Mouse (Mus musculus): ENCODE measurements around the gene Fam118a. TPM values are rescaled to one million over a fixed set of nuclear protein-coding genes. Genes with fewer than 3 reads are reported as not detected.

Gene Fam118a
- total and polyA plus RNA-seq, 3 experiments, result 11.7 to 12.9 TPM; not detected in 1

DNA sequence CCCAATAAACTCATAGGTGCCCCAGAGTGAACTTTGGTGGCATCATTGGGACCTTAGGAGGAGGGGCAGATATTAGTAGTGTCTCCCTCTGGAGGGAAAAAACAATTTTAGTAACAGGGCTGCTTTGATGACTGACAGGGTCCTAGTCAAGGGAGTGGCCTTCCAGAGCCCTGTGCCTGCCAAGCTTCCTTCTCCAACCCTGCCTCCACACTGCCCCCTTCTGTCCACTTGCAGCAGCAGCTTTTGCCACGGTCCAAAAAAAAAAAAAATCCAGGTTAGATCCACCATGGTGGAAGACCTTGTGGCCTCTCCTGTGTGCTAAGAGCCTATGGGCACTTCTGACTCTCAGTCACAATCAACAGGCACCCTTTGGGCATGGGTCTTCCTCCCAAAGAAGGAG is 32.8 kb upstream of the Fam118a start:
- Histone ChIP-seq H3K27ac (ENCODE audit: control insufficient read depth, low read depth, low read length) (no peak overlapping the region), H3K9ac (ENCODE audit: control insufficient read depth, low read depth, low read length, poor library complexity, severe bottlenecking) (no peak overlapping the region), H3K9me3 (replicated peaks; ENCODE audit: insufficient read depth, low read length) (no peaks in the 10 kb centered on the region), H3K27me3 (ENCODE audit: control insufficient read depth in 1 of 2, insufficient read depth in 2 of 2, low read length in 2 of 2) (no peaks in the 10 kb centered on the region), H3K36me3 (ENCODE audit: control insufficient read depth in 1 of 2, insufficient read depth in 2 of 2, low read length in 2 of 2) (peaks cover 0 to 2% of the 10 kb centered on the region in 2 experiments; a peak in 1 of 4 replicates), H3K4me3 (ENCODE audit: control insufficient read depth in 1 of 2, insufficient read depth in 1 of 2, low read depth in 2 of 2, low read length in 2 of 2) (no peak overlapping the region), H3K4me1 (ENCODE audit: control insufficient read depth in 1 of 2, insufficient read depth in 2 of 2, low read length in 2 of 2) (peaks cover 0 to 8% of the 10 kb centered on the region in 2 experiments; a peak in 3 of 4 replicates), H3K79me2 (ENCODE audit: control insufficient read depth, insufficient read depth, low read length, poor library complexity) (no peaks in the 10 kb centered on the region)
- peak; percentile 81 for DNase-seq (ENCODE audit: low read depth, low spot score)
- peak; percentile 52 for TF ChIP-seq RAD21 (IDR thresholded peaks at IDR 0.05; ENCODE audit: low read depth, low read length)
- no peak for TF ChIP-seq USF1 (IDR thresholded peaks at IDR 0.05; ENCODE audit: low read depth, low read length)
- TF ChIP-seq SMC3 (IDR thresholded peaks at IDR 0.05; ENCODE audit: low read depth, low read length), result peak; percentile 68
- TF ChIP-seq MEF2A (IDR thresholded peaks at IDR 0.05; ENCODE audit: extremely low read depth, insufficient replicate concordance, low read depth, low read length, poor library complexity, severe bottlenecking), result no peak
- peak; percentile 98 for TF ChIP-seq ZNF384 (IDR thresholded peaks at IDR 0.05; ENCODE audit: low read depth, low read length)
- peak; percentile 63 to 72 (median 70) for TF ChIP-seq CTCF (IDR thresholded peaks at IDR 0.05 in 2 of 3, conservative IDR thresholded peaks at IDR 0.05 in 1 of 3; ENCODE audit: control insufficient read depth in 1 of 3, insufficient read depth in 1 of 3, low read depth in 2 of 3, low read length in 3 of 3, poor library complexity in 1 of 3, severe bottlenecking in 1 of 3)
- peak; percentile 35 for TF ChIP-seq ZC3H11A (IDR thresholded peaks at IDR 0.05; ENCODE audit: low read depth, low read length)
- TF ChIP-seq BHLHE40 (IDR thresholded peaks at IDR 0.05; ENCODE audit: borderline replicate concordance, low read depth, low read length), result no peak

DNA sequence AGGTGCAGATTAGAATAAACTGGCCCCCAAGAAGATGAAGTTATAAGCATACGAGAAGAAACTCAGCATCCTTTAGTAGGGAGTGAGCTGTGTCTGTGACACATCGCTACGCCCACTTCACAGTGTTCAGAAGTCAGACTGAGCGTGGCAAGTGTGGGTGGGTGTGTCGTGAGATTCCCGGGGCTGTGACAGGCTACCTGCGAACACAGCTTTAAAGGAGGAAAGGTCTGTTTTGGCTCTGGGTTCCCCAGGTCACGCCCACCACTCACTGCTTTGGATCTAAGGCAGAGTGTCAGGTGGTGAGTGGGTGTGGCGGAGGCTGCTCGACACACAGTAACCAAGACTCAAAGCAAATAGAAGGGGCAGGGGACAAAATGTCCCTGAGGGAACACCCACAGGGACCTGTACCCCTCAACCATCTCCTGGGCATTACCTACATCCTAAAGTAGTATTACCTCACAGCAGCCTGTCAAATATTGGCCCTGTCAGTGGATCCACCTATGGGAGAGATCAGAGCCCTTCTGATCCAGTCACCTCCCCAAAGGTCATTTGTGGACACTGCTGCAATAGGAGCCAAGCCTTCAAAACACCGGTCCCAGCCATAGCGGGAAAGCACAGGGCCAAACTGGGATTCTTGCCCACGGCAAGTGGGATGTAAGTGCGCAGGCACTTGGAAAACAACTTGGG is 30.8 kb upstream of the Fam118a start:
- Histone ChIP-seq H3K27me3 (ENCODE audit: control insufficient read depth in 1 of 2, insufficient read depth in 2 of 2, low read length in 2 of 2) (no peaks in the 10 kb centered on the region), H3K9ac (ENCODE audit: control insufficient read depth, low read depth, low read length, poor library complexity, severe bottlenecking) (no peak overlapping the region), H3K36me3 (ENCODE audit: control insufficient read depth in 1 of 2, insufficient read depth in 2 of 2, low read length in 2 of 2) (peaks cover 0 to 2% of the 10 kb centered on the region in 2 experiments; a peak in 1 of 4 replicates), H3K4me1 (ENCODE audit: control insufficient read depth in 1 of 2, insufficient read depth in 2 of 2, low read length in 2 of 2) (peaks cover 0 to 8% of the 10 kb centered on the region in 2 experiments; a peak in 3 of 4 replicates), H3K79me2 (ENCODE audit: control insufficient read depth, insufficient read depth, low read length, poor library complexity) (no peaks in the 10 kb centered on the region), H3K9me3 (replicated peaks; ENCODE audit: insufficient read depth, low read length) (no peaks in the 10 kb centered on the region), H3K27ac (ENCODE audit: control insufficient read depth, low read depth, low read length) (no peak overlapping the region), H3K4me3 (ENCODE audit: control insufficient read depth in 1 of 2, insufficient read depth in 1 of 2, low read depth in 2 of 2, low read length in 2 of 2) (no peak overlapping the region)
- DNase-seq (ENCODE audit: low read depth, low spot score), result no peak
- TF ChIP-seq CTCF (IDR thresholded peaks at IDR 0.05 in 2 of 3, conservative IDR thresholded peaks at IDR 0.05 in 1 of 3; ENCODE audit: control insufficient read depth in 1 of 3, insufficient read depth in 1 of 3, low read depth in 2 of 3, low read length in 3 of 3, poor library complexity in 1 of 3, severe bottlenecking in 1 of 3) (no peak), MXI1 (IDR thresholded peaks at IDR 0.05; ENCODE audit: low read depth, low read length) (no peak), KAT2A (conservative IDR thresholded peaks at IDR 0.05; ENCODE audit: low read depth, low read length) (no peak), CHD1 (IDR thresholded peaks at IDR 0.05; ENCODE audit: low read depth, low read length) (no peak), ETS1 (IDR thresholded peaks at IDR 0.05; ENCODE audit: low read depth, low read length) (no peak), HCFC1 (IDR thresholded peaks at IDR 0.05; ENCODE audit: low read depth, low read length) (no peak), NRF1 (IDR thresholded peaks at IDR 0.05; ENCODE audit: insufficient read depth, low read depth, low read length, poor library complexity, severe bottlenecking) (no peak), MYC (IDR thresholded peaks at IDR 0.05; ENCODE audit: low read depth, low read length) (no peak), JUND (IDR thresholded peaks at IDR 0.05; ENCODE audit: low read depth, low read length) (no peak), UBTF (IDR thresholded peaks at IDR 0.05; ENCODE audit: borderline replicate concordance, insufficient read depth, low read depth, low read length) (no peak), MEF2A (IDR thresholded peaks at IDR 0.05; ENCODE audit: extremely low read depth, insufficient replicate concordance, low read depth, low read length, poor library complexity, severe bottlenecking) (no peak), SIN3A (IDR thresholded peaks at IDR 0.05; ENCODE audit: low read length) (no peak), TCF12 (IDR thresholded peaks at IDR 0.05; ENCODE audit: low read depth, low read length) (no peak), ZC3H11A (IDR thresholded peaks at IDR 0.05; ENCODE audit: low read depth, low read length) (no peak), GABPA (IDR thresholded peaks at IDR 0.05; ENCODE audit: low read depth, low read length) (no peak), CHD2 (IDR thresholded peaks at IDR 0.05; ENCODE audit: low read length) (no peak)

Measured in MEL (cell line).